Mouse (Mus musculus): ENCODE measurements around the gene Mtcl1.

Mtcl1 gene

GRCm38 (mm10) chr17:66362287-66363016, 87.1 kb downstream of the Mtcl1 start:
- DNase-seq: no peak

DNA sequence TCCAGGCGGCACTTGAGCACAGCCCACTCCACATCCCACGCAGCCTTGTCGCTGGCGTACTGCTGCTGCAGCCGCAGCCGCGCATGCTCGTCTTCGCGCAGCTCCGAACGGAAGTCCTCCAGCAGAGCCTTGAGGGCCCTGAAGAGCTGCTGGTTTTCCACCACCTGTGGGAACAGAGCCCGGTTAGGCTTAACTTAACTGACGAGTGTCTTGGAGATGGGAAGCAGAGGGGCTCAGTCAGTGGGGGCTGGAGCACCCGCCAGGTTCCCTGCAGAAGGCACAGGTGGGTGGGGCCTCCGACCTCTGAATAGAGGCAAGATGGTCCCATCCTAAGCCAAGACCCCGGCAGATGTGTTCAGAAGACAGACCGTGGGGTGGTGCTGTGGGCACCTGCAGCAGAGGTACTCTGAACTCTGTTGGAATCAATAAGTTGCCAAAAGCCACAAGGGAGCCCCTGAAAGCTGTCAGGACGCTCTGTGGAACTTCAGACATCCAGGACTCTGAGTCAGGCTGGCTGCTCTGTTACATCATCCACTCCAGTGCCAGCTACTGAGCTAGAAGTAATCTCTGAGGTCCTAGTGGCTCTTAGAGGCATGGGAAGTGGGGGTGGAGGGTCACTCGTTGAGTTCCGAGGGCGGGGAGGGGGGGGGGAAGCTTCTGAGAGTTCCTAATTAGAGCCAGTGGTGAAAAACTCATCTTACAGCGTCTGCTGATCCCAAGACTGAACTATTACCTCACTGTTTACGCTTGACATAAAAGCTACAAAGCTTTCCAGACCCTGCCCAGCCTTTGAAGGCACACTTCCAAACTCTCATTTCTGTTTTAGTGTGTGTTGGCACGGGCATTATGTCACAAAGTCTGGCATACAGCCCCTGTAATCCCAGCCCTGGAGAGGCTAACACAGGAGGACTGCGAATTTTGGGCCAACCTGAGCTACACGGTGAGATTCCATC, 91.2 kb downstream of the Mtcl1 start:
- DNase-seq: peak; percentile 61 to 86

DNA sequence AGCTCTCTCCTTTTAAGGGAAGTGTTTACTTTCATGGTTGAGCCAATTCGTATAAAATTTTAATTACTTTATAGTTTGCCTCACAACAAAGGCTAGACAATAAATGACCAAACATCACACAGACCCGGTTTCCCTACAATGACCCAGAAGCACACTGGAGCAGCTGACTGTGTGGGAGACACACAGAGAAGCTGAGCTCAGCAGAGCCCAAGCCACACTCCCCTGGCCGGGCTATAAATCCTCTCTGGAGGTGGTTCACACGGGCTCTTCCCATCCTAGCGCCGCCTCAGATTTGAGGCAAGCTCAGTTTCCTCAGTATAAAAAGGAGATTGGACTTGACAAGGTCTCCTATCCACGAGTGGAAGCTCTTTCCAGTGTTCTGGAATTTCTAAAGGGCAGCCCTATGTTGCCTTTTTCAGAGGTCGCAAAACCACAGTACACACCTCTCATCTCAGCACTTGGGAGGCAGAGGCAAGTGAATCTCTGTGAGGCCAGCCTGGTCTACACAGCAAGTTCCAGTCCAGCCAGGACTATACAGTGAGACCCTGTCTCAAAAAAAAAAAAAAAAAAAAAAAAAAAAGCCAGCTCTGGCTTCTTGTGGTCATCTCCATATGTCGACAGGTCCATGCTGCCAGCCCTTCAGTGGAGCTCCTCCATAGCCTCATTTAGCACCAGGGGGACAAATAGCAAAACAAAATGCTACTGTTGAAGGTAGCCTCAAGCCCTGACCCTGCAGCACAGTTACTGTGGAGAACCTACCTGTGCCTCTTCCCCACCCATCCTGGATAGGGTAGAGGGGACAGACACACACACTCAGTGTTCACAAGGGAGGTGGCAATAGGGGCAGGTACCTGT, 92.2 kb downstream of the Mtcl1 start:
- no peak for DNase-seq

- DNase-seq: no peak
Observed at GRCm38 (mm10) chr17:66353907-66354306, 95.6 kb downstream of the Mtcl1 start.

- no peak for DNase-seq
Observed at GRCm38 (mm10) chr17:66352847-66353643, 96.5 kb downstream of the Mtcl1 start.

DNA sequence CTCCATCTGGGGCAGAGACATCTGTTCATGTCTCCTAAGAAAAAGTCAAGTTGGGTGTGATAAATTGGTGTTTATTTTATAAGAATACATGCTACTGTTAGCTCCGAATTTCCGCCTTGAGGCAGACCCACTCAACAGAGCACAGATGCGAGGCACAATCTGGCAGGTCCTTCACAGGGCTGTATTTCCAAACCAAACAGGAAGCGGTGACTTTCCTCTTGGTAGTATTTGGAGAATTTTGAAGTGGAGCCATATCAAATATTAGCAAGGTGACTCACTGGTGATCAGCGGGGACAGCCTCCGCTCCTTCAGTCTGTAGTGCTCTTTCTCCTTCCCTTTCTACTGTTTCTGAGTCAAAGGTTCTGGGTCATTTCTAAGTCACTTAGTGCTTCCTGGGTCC, 97.3 kb downstream of the Mtcl1 start:
- DNase-seq: peak; percentile 62 to 76

DNA sequence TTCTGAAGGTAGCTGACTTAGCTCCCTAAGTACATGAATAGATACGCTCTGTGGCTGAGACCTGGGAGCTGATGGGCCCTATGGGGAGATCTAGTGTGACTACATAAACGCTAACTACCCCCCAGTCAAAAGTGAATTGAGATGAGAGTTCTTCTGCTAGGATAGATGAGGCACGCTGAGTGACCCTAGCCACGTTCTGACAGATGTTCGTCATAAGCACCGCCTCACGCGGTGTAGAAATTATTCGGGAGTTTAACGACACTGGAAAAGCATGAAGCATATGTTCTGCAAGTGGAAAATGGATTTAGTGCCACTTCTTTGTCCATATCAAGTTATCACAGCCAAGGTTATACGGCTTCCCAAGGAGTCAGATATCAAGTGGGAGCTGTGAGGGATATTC, 98.9 kb downstream of the Mtcl1 start:
- no peak for DNase-seq

DNA sequence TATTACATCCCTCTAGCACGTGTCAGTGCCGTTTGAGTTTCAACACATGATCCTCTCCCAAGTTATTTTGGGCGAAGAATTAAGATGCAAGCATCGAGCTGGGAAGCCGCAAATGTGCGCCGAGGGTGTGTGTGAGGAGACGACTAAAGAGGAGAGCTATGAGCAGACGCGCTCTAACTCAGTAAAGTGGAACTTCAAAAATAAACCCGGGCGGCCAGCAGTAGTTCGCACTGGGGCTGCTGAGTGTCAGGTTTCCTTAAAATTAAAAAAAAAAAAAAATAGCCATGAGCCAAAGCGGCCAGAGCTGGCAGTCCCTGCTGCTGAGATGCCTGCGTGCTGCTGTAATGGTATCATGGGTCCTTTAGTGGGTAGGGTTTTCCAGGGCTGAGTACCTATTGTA, 99.4 kb downstream of the Mtcl1 start:
- no peak for DNase-seq

GRCm38 (mm10) chr17:66346378-66346777, 103.2 kb downstream of the Mtcl1 start:
- DNase-seq: no peak

DNA sequence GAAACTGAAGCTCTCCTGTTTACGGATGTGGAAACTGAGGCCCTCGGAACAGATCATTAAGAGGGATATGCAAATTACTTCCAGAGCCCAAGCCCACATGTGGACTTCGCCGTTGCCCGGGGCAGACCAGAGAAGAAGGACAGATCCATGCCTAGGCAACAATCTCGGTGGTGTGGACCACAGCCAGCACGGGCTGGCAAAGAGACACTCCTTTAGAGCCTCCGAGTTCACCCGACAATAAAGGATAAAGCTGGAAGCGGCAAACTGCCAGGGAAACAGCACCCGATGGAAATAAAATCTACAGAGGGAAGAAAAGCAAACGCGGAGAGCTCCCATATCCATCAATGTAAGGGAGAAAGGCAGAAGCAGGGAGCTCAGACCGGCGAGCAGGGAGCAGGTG, 103.9 kb downstream of the Mtcl1 start:
- no peak for DNase-seq

- no peak for DNase-seq
Observed at GRCm38 (mm10) chr17:66342932-66343331, 106.6 kb downstream of the Mtcl1 start.

- no peak for DNase-seq
Observed at GRCm38 (mm10) chr17:66341670-66342069, 107.9 kb downstream of the Mtcl1 start.

- peak; percentile 55 for DNase-seq
Observed at GRCm38 (mm10) chr17:66340798-66341197, 108.8 kb downstream of the Mtcl1 start.

- DNase-seq: no peak
Observed at GRCm38 (mm10) chr17:66337929-66338328, 111.6 kb downstream of the Mtcl1 start.

DNA sequence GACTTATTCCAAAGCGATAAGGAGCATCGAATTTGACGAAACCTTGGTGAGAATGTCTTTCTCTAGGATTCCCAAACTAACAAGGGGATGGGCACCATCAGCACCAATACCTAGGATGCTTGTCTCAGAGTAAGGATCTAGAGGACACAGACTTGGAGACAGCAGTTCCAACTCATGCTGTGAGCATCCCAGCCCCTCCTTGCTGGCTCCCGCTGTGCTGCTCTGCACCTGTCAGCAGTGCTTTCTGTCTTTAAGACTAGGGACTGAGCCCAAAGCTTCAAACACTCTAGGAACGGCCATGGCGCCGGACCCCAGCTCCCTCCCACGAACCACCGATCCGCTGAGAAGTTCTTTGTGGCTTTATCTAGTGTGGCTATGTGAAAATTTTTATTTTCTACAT, 114.0 kb downstream of the Mtcl1 start:
- DNase-seq: no peak

- DNase-seq: no peak
Observed at GRCm38 (mm10) chr17:66334894-66335293, 114.7 kb downstream of the Mtcl1 start.

- no peak for DNase-seq
Observed at GRCm38 (mm10) chr17:66331207-66331606, 118.3 kb downstream of the Mtcl1 start.

GRCm38 (mm10) chr17:66326552-66327045, 123.0 kb downstream of the Mtcl1 start:
- no peak for DNase-seq

DNA sequence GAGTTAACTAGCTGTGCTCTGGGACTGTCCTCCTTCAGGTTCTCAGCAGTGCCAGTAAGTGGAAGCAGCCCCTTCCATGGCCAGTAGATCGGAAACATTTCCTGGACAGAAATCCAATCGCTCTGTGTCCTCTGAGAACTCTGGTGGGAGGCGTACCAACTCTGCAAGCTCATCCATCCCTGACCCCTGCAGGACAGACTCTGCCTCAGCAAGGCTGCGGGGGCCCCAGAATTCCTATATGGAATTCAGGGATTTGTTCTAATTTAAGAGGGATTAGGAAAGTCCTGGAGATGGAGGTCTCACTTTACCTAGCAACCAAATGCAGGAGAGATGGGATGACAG, 123.4 kb downstream of the Mtcl1 start:
- no peak for DNase-seq

- no peak for DNase-seq
Observed at GRCm38 (mm10) chr17:66325440-66326203, 123.9 kb downstream of the Mtcl1 start.

GRCm38 (mm10) chr17:66324836-66325235, 124.7 kb downstream of the Mtcl1 start:
- DNase-seq: no peak

All from lung, postnatal 4 days (tissue).